Mouse (Mus musculus) inflammation-experienced regulatory T-cells, adult 6 months (primary cell): ENCODE results near the gene Hoxb13. TPM values are rescaled to one million over a fixed set of nuclear protein-coding genes. Genes with fewer than 3 reads are reported as not detected.

Experiments
- ATAC-seq: one replicate; pipeline ENCODE4 v1.8.0; 2017
- polyA plus RNA-seq, 3 experiments: library from polyadenylated mRNA; unstranded; fragments of 100-300 nt; shearing (Covaris generic); gene quantifications; one replicate each; pipeline ENCODE4 v1.2.1; 2017

The Hoxb13 gene
- not detected for polyA plus RNA-seq

DNA sequence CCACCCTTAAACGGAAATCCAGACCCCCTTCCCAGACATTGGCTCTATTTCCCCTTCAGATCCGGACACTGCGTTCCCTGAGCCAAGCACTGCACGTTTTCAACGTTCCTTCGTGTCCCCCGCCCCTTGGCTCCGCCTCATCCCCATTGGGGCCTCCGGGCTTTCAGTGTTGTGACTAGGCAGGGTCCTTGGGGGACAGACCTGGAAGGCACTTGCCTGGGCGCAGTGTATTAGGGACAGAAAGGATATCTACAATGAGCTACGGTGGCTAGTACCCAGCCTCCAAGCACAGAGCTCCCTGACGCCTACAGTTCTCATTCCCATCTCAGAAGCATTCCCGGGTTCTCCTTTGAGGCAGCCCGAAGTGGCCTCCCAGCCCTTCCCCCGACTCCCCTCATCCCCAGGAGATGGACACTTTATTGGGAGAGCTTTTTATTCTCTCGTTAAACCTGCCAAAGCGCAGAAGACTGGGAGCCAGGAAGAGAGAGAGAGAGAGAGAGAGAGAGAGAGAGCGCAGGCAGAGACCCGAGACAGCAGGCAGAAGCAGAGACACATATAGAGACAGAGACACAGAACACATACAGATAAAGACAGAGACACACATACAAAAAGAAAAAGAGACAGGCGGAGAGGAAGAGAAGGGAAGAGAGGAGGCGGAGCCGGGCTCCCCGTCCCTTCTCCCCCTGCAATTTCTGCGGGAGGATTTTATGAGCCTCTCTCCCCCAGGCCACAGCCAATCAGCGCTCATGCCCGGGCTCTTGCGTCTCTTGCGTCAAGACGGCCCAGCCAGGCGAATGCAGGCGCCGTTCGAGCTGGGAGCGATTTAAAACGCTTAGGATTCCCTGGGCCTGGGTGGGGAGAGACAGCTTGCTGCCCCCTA is at the start of gene Hoxb13:
Hoxb13 (plus strand) TSS at position 796 of the 880 bp plus-strand sequence.
- ATAC-seq = no peak

DNA sequence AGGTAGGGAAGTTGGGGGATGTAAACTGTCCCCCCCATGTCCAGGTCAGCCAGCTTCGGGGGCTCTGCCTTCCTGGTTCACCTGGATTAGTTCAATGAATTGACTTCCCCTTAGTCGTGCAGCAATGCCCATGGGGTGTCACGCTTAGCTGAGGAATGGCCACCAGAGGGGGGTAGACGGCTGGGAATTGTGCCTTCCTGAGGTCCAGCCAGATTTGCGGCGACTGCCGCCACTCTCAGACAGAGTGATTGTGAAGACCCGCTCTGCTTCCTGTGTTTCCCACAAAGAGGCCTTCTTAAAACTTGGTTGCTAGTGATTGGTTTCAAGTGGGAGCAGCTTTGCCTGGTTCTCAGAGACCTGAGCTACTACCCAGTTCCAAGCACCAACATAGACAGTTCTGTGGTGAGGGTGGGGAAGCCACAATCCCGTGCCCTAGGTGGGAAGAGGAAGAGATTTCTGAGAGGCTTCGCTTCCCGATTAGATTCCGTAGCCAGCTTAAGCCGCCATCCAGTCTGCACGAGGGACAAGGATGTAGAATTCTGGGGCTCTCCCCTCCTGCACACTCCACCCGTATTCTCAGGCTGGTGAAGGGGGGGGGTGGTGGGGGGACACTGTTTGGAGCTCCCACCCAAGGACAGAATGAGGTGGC is 48.4 kb upstream of the Hoxb13 start:
- ATAC-seq = no peak

DNA sequence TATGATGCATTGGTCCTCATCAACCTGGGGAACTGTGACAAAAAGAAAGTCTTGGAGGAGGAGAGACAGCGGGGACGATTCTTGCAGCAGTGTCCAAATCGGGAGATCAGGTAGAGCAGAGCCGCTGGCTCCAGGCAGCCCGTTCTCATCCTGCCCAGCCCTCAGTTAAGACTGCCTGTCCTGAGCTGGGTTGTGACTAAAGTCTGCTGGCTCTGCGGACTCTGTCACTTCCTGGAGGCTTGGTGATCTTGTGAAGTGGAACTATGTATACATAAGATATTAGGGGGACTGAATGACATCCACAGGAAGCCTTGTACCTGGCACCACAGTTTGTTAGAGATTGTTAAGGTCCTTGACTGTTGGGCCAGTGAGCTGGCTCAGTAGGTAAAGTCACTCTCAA is 46.6 kb upstream of the Hoxb13 start:
- ATAC-seq = no peak

DNA sequence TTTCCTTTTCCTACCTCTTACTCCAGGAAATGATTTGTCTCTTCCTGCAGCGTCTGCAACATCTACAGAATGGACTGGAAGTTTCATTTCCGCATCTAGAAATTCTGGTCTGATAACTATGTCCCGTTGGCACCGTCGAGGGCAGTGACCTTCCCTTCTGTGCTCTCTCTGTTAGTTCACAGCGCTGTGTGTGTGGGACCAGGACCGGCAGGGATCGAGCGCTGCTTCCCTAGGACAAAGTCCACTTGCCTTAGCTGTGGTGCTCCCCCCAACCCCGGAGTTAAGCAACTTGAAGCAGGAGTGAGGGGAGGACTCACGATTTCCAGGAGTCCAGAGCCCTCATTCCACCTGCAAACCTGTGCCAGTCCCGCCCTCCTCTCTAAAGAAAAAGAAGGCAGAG is 29.3 kb upstream of the Hoxb13 start:
- ATAC-seq = no peak

DNA sequence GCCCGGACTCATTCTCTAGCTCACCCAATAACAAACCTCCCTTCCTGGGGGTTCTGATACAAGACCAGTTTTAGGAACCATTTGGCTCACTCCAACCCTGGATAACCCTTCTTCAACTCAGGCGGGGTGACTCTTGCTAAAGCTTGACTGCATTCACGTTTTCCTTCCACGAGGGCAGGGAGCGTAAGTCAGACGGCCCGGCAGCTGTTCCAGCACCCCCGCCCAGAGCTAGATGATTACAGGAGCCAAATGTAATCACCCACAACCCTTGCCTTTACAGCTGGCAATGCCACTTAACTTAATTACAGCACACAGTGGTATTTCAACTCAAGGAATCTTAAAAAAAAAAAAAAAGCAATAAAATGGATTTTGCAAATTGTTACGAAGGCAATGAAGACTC is 26.0 kb upstream of the Hoxb13 start:
- ATAC-seq = no peak

DNA sequence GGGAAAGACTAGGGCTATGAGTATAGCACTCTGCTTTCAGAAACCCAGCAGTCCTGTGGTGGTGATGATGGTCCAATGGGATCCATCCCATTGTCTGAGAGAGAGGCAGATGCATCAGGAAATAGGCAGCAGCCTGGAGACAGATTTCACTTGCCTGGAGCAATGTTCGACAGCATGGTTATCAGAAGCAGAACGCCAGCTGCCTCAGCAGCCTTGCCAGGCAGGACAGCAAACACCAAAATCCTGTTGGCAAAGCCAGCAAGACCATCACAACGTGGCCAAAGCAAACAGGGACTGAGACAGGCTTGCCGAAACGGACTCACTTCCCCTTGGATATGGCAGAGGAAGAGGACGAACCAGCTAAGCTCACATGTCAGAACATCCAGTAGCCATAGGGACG is 25.1 kb upstream of the Hoxb13 start:
- ATAC-seq = no peak

DNA sequence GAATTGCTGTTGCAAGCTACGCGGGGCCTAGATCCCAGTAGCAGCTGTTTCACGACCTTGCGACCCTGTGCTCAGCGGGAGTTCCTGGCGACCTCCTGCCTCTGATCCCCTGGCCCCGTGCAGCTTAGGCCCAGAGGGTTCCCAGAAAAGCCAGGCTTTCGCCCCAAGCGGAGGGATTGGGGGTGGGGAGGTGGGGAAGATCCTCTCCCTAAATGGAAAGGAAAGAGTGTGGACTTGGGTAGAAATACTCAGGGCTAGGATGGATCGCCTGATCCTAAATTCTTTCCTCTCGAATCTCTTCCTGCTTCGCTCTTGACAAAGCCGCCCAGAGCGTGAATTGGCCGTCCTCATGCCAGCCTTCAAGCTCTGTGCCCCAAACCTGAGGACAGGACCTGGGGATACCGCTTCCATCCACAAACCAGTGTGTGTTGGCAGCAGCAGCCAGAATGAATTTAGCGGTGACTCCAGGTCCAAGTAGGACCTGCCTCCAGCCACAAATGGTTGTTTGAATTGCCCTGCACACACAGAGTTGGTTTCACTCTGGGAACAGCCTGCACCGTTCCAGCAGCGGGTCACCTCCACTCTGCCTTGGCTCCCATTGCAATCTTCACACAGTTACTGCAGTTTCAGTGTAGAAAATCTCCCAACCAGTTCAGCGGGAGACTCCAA is 23.3 kb upstream of the Hoxb13 start:
- ATAC-seq = no peak

DNA sequence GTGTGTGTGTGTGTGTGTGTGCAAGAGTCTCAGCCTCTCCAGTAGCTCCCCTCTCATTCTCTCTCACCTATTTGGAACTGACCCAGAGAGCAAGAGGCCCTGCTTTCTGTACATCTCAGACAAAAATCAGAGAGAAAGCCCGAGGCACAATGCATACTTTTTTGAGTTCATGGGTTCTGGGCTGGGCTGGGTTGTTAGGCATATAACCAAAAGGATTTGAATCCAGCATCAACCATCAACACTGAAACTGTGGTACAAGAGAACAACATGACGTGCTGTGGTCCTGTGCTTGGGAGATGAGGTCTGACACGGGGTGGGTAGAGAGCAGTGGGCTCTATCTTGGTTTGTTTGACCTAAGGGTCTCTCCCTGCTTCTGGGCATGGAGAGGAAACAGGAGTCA is 22.5 kb upstream of the Hoxb13 start:
- ATAC-seq = no peak

DNA sequence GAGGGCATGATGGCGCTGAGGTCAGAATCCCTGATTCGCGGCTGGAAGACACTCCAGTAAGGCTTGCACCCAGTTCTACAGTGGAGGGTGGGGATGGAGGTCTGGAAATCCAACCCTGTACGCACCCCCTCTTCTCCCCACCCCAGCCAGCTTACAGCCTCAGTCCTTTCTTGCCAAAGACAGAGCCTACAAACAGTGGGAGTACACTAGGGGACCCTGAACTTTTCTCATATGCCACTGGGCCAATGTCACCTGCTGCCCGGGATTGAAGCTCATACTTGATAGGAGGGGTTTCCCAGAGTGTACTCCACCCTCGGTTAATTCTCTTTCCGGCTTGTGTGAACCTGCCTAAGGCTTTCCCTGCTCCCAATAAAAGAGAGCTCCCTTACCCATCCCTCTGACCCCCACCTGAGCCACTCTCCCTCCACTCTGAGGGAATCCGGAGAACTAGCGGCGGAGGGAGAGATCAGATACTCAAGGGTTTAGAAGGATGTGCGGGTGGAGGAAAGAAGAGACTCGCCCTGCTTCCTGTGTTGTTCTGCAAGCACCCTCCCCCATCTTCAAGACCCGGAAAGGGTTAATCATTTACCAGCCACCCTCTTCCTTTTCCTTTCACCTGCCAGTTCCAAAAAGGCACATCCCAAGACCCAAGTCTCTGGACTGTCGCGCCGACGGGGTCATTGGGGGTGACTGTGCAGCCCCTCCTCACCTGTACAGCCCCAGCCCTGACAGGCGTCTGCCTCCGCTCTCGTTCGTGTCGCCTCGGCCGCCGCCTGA is 21.4 kb upstream of the Hoxb13 start:
- ATAC-seq = no peak

DNA sequence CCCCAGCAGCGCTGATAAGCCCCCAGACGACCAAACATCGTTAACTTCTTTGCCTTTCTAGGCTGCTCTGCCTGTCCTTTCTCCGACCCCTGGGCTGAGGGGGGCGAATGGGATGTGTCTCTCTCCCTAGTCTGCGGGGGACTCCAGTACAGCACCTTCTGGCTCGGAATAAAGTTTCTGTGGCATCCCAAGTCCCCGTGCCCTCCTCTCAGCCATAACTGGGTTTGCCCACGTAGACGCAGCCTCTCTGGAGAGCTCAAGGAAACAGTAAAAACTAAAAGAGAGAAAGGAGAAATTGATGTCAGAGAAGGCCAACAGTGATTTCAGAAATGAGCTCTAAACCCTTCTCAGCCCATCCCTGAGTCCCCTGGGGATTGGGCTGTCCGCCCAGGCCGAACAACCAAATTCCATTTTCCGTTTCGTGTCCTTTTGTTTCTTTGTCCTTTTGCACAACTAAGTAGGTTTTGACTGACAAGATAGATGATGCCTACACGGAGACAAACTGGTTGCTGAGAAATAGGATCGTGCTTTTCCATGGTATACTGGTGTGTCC is 20.8 kb upstream of the Hoxb13 start:
- ATAC-seq = no peak

DNA sequence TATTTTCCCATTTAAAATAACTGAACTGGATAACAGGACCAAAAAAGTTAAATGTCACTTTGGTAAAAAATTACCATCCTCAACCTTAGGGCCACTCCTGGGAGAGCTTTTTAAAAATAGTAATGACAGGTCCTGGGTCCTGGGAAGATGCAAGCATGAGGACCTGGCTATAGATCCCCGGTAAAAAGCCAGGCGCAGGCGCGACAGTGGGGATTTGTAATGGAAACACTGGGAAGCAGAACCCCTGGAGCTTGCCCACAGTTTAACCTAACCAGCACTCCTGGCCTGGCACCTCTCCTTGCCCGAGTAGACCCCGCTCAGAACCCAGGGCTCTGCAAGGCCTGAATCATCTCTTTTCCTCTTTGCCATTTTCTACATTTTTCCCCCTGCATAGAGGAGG is 19.2 kb upstream of the Hoxb13 start:
- no peak for ATAC-seq

DNA sequence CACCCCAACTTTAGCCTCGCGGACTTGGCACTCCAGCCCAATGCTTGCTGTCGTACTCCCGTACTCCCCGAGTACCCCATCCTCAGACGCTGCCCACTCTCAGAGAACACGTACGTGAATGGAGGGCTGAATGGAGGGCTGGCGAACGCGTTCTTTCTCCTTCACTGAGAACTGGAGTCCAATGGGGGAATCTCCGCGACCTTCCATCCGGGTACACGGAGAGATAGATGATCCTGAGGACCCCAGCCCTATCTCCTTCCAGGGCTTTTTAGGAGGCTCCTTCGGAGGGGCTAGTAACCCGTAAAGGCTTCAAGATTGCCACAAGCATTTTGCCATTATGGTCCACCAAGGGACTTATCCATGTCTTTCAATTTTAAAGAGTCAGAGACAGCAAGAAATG is 18.6 kb upstream of the Hoxb13 start:
- no peak for ATAC-seq

DNA sequence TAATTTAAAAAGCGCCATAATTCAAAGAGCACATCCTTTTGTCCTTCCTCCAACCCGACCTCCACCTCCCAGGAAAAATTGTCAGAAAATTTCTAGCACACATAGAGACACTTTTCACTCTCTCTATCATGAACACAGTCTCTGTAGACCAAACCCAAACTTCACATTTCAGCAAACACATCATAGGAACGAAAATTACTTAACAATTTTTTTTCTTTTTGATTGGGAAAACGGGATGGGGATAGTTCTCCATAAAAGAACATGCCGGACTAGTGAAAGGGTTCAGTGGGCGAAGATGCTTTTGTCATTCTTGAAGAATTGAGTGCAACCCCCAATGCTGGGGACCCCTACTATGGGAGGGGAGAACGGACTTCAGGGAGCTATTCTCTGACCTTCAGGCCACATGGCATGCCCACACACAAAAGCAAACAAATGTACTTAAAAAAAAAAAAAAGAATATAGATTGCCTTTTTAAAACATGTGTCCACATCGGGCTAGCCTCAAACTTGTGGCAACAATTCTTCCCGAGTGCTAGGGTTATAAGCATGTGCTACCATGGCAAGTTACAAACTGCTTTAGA is 18.1 kb upstream of the Hoxb13 start:
- ATAC-seq = no peak

DNA sequence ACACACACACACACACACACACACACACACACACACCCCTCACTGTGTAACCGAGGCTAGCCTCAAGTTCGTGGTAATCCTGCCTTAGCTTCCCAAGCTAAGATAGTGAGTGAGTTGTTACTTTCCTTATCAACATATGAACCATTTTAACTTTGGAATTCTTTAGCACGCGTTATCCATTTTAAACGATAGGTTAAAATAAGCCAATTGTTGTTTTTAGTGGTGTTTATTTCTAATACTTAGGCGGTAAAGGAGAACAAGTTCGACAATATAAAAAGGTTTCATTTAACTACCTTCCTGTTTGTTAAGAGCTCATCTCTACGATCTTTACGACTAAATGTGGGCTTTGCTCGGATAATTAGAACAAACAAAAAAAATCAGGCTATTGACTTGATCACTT is 17.3 kb upstream of the Hoxb13 start:
- no peak for ATAC-seq

DNA sequence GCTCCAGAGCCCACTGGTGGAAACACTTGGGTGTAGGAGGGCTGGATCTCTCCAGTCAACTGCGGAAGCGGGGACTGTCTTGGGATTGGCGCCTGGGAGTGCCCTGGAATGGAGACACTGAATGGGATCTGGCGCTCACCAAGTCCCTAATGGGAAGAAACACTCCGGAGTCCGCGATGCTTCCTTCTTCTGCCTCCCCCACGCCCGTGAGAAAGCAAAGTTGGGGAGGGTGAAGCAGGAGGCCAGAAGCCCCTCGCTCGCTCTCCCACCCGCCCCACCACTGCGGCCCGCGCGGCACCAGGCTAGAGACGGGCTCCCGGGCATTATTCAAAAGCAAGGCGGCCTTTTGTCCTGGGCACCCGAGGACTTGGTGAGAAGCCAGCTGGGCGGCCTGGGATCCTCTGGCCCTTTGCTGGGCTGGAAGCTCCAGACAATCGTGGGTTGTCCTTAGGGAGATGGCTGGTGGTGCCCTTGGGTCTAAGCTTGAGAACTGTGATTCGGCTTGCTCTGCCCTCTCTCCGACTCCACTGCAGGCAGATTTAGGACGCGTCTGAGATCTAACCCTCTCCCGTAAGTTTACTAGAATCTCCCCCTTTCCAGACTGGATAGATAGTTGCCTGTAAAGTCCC is 16.5 kb upstream of the Hoxb13 start:
- ATAC-seq = no peak

DNA sequence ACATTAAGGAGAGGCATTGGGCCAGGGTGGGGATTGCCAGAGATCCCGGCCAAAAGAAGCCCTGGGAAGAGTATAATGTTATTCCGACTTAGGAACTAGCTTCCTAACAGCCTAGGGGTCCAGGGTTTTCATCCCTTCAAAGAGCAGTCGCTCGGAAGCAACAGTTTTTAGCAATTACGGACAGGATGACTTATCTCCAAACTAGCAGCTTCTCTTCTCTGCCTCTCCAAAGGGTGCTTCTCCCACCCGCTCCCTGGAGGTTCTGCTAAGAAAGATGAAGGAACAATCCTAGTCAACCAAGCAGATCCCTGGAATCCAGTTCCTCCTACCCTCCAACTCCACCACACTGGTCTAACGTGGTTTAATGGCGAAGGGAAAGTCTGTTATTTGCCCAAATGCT is 15.8 kb upstream of the Hoxb13 start:
- ATAC-seq = no peak

DNA sequence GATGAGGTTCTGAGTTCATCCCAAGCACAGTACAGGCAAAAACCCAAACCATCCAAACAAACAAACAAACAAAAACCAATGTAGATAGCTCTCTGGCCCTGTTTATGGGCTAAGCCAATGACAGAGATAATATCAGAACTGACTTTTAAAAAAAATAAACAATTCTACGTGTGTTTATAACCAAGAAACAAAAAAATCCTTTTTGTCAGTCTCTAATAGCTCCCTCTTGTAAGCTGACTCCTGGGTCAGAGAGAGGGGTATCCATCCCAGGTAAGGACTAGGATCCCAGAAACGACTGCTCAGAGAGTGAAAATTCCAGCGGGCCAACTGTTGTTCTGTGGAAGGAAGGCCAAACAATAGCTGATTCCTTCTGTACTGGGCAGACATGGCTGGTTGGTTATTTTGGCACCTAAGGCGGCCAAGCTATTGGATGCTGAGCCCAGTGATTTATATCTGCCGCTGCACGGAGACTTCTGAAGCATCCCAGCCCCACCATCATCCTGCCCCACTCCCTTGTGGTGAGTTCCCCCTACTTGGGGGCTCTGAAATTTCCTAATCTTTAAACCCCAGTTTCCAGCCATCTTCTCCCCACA is 15.1 kb upstream of the Hoxb13 start:
- no peak for ATAC-seq

DNA sequence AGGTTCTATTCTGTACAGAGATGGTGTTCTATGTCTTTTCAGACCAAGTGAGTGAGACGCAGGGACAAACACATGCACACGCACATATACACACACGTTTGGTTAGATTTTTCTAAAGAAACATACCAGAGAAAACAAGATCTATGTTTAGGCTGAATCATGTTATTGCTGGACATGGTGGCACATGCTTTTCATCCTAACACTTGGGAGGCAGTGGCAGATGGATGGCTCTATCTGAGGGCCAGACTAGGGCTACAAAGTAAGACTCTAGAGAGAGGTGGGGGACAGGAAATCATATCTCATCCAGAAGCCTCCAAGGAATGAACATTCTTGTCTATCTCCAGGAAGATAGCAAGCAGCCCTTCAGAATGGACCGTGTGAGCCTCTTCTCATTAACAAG is 13.1 kb upstream of the Hoxb13 start:
- ATAC-seq = no peak

DNA sequence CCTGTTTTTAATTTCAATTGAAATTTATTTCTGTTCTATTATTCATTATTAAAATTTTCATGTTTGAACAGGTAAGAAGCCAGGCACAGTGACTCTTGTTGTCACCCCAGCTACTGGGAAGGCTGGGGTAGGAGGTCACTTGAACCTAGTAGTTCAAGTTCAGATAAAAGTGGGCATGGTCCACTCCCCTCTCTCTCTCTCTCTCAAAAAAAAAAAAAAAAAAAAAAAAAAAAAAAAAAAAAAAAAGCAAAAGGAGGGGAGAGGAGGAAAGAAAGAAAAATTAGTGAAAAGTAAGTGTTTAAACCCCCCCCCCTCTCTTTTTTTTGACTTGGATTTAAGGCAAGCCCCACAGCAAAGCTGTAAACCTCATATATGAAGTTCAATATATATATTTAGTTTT is 9.9 kb upstream of the Hoxb13 start:
- ATAC-seq = no peak

DNA sequence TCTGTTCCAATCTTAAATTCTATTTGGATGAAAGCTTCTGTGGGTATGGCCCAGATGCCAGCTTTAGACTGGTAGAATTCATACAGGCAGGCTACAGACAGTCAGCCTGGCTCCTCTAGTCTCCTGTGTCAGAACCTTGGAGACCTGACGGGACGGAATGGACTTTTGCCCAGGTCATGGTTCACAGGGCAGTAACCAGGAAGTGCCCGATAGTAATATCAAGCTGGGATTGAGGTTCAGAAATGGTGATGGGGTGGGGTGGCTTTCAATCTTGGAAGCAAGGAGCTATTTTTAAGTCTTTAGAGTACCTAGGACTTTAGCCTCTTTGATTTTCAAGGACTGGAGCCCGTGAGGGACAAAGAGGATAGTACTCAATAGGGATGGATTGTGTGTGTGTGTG is 6.8 kb upstream of the Hoxb13 start:
- no peak for ATAC-seq

DNA sequence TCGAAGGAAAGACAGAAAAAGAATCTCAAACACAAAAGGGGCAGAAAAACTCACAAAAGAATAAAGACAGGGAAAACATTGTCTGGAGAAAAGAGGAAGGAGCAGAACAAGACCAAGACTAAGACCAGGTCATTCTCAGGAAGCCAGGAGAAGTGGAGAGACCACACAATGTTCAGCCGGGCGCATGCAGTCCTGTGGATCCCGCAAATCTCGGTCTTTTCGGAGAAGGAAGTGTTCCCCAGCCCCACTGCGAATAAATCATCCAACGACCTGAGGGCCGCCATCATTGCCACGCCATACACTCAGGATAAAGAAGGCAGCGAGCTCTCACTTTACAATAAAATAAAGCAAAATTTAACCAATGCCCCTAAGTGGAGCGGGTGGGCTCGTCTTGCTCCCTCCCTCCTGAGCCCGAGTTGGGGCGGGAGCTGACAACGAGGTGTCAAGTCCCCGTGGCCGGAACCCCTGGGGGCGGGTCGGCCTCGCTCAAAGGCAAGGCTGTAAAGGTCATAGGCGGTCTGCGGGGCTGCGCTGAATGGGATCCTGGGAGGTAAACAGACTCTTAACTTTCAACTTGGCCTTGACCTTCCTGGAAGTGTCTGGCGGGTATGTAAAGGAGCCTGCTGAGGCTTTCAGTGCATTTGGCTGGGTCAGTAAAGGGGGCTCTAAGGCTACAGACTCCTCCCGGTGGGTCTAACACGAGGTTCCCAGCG is 4.2 kb upstream of the Hoxb13 start:
- ATAC-seq = no peak
